Mouse (Mus musculus): ENCODE measurements at regions not wholly inside any gene's neighbourhood (a gene's known extent, or its start where the extent isn't known, plus 50 kb on each side); places are given as distances from the start of the nearest gene placed in this dataset.

GRCm38 (mm10) chr1:34642304-34642893 is 62.9 kb downstream of the Amer3 start:
- Histone ChIP-seq H3K4me1 (replicated peaks) (no peaks in the 10 kb centered on the region), H3K27ac (replicated peaks) (no peak overlapping the region), H3K36me3 (no peaks in the 10 kb centered on the region), H3K4me3 (no peak overlapping the region), H3K27me3 (no peaks in the 10 kb centered on the region), H3K9me3 (no peaks in the 10 kb centered on the region), H3K9ac (no peak overlapping the region), H3K4me2 (no peak overlapping the region)
- WGBS, result 36% methylated on average over 13 of the region's 13 CpGs
- ATAC-seq (ENCODE audit: low read depth), result peak; percentile 75

- Histone ChIP-seq H3K36me3 (no peaks in the 10 kb centered on the region), H3K9ac (no peak overlapping the region), H3K4me3 (no peak overlapping the region), H3K27me3 (no peaks in the 10 kb centered on the region), H3K9me3 (no peaks in the 10 kb centered on the region), H3K4me1 (replicated peaks) (no peaks in the 10 kb centered on the region), H3K27ac (replicated peaks) (no peak overlapping the region), H3K4me2 (no peak overlapping the region)
- WGBS, result 93% methylated on average over 10 of the region's 10 CpGs
- ATAC-seq (ENCODE audit: low read depth), result no peak
Measured at GRCm38 (mm10) chr1:34653963-34654644, 74.6 kb downstream of the Amer3 start.

GRCm38 (mm10) chr1:34657481-34657880 is 78.0 kb downstream of the Amer3 start:
- Histone ChIP-seq H3K9ac (no peak overlapping the region), H3K36me3 (no peaks in the 10 kb centered on the region), H3K27me3 (no peaks in the 10 kb centered on the region), H3K9me3 (no peaks in the 10 kb centered on the region), H3K27ac (replicated peaks) (no peak overlapping the region), H3K4me2 (no peak overlapping the region), H3K4me3 (no peak overlapping the region), H3K4me1 (replicated peaks) (no peaks in the 10 kb centered on the region)
- ATAC-seq (ENCODE audit: low read depth), result no peak

- Histone ChIP-seq H3K27me3 (no peaks in the 10 kb centered on the region), H3K27ac (replicated peaks) (peak overlapping the region; percentile 89), H3K36me3 (no peaks in the 10 kb centered on the region), H3K9me3 (no peaks in the 10 kb centered on the region), H3K4me3 (no peak overlapping the region), H3K4me1 (replicated peaks) (peaks cover 34% of the 10 kb centered on the region), H3K4me2 (peak overlapping the region; percentile 38; the same call in 1 of the 2 replicates), H3K9ac (no peak overlapping the region)
- WGBS, result 60% methylated on average over 4 of the region's 4 CpGs
- no peak for ATAC-seq (ENCODE audit: low read depth)
Measured at GRCm38 (mm10) chr1:34663875-34664547, 84.6 kb downstream of the Amer3 start.

GRCm38 (mm10) chr1:34664816-34665511 is 85.5 kb downstream of the Amer3 start:
- Histone ChIP-seq H3K9me3 (no peaks in the 10 kb centered on the region), H3K9ac (0 out of 2 replicates have a peak overlapping the region, but pooled peaks have one; percentile 8), H3K27me3 (no peaks in the 10 kb centered on the region), H3K4me3 (no peak overlapping the region), H3K4me2 (peak overlapping the region; percentile 38), H3K36me3 (no peaks in the 10 kb centered on the region), H3K27ac (replicated peaks) (peak overlapping the region; percentile 93), H3K4me1 (replicated peaks) (peaks cover 34% of the 10 kb centered on the region)
- WGBS, result 41% methylated on average over 11 of the region's 11 CpGs
- peak; percentile 83 for ATAC-seq (ENCODE audit: low read depth)

- 0 out of 2 replicates have a peak overlapping the region, but pooled peaks have one; percentile 8 for H3K9ac ChIP-seq
- H3K4me3 ChIP-seq, result no peak overlapping the region
- ATAC-seq (ENCODE audit: low read depth), result peak; percentile 21; the same call in 1 of the 2 replicates
Measured at GRCm38 (mm10) chr1:34665512-34665854, 86.0 kb downstream of the Amer3 start.

GRCm38 (mm10) chr1:34666226-34666662 is 86.8 kb downstream of the Amer3 start:
- Histone ChIP-seq H3K9me3 (no peaks in the 10 kb centered on the region), H3K27ac (replicated peaks) (peak overlapping the region; percentile 93), H3K4me1 (replicated peaks) (peaks cover 34% of the 10 kb centered on the region), H3K36me3 (no peaks in the 10 kb centered on the region), H3K9ac (0 out of 2 replicates have a peak overlapping the region, but pooled peaks have one; percentile 5), H3K4me3 (no peak overlapping the region), H3K4me2 (peak overlapping the region; percentile 21; the same call in 1 of the 2 replicates), H3K27me3 (no peaks in the 10 kb centered on the region)
- peak; percentile 86 for ATAC-seq (ENCODE audit: low read depth)
- 22% methylated on average over 13 of the region's 13 CpGs for WGBS

More at GRCm38 (mm10) chr1:34665512-34665854, 86.0 kb downstream of the Amer3 start:
- Histone ChIP-seq H3K9me3 (no peaks in the 10 kb centered on the region), H3K27me3 (no peaks in the 10 kb centered on the region), H3K36me3 (no peaks in the 10 kb centered on the region), H3K27ac (replicated peaks) (peak overlapping the region; percentile 93), H3K4me2 (0 out of 2 replicates have a peak overlapping the region, but pooled peaks have one; percentile 21), H3K4me1 (replicated peaks) (peaks cover 34% of the 10 kb centered on the region)
- 55% methylated on average over 5 of the region's 5 CpGs for WGBS

- peaks cover 40% of the 10 kb centered on the region for H3K4me1 ChIP-seq (replicated peaks)
- 56% methylated on average over 12 of the region's 12 CpGs for WGBS
- no peak overlapping the region; the same call in 1 of the 2 replicates for H3K9ac ChIP-seq
- no peak for ATAC-seq (ENCODE audit: low read depth)
- H3K4me2 ChIP-seq, result peak overlapping the region; percentile 93
- no peaks in the 10 kb centered on the region for H3K36me3 ChIP-seq
- H3K27me3 ChIP-seq, result peaks cover 42% of the 10 kb centered on the region
- peak overlapping the region; percentile 51; the same call in 1 of the 2 replicates for H3K4me3 ChIP-seq
- no peaks in the 10 kb centered on the region for H3K9me3 ChIP-seq
- H3K27ac ChIP-seq (replicated peaks), result no peak overlapping the region
Measured at GRCm38 (mm10) chr1:34677105-34677741, 97.8 kb downstream of the Amer3 start.

- H3K27ac ChIP-seq (replicated peaks), result peak overlapping the region; percentile 38; the same call in 1 of the 2 replicates
- ATAC-seq (ENCODE audit: low read depth), result peak; percentile 74
- peaks cover 46% of the 10 kb centered on the region for H3K4me1 ChIP-seq (replicated peaks)
- H3K4me2 ChIP-seq, result peak overlapping the region; percentile 93
- H3K36me3 ChIP-seq, result no peaks in the 10 kb centered on the region
- H3K9ac ChIP-seq, result peak overlapping the region; percentile 77
- peak overlapping the region; percentile 51 for H3K4me3 ChIP-seq
- H3K9me3 ChIP-seq, result no peaks in the 10 kb centered on the region
- H3K27me3 ChIP-seq, result peaks cover 42% of the 10 kb centered on the region
- under 1% methylated on average over 56 of the region's 56 CpGs for WGBS
Measured at GRCm38 (mm10) chr1:34677832-34678733, 98.6 kb downstream of the Amer3 start.

GRCm38 (mm10) chr1:34678734-34679068 is 99.2 kb downstream of the Amer3 start:
- peak overlapping the region; percentile 77 for H3K9ac ChIP-seq
- 0% methylated on average over 9 of the region's 9 CpGs for WGBS
- peaks cover 47% of the 10 kb centered on the region for H3K4me1 ChIP-seq (replicated peaks)
- H3K36me3 ChIP-seq, result no peaks in the 10 kb centered on the region
- peak; percentile 47; the same call in 1 of the 2 replicates for ATAC-seq (ENCODE audit: low read depth)
- H3K9me3 ChIP-seq, result no peaks in the 10 kb centered on the region
- H3K4me2 ChIP-seq, result peak overlapping the region; percentile 93
- H3K4me3 ChIP-seq, result peak overlapping the region; percentile 51
- no peak overlapping the region for H3K27ac ChIP-seq (replicated peaks)
- peaks cover 42% of the 10 kb centered on the region for H3K27me3 ChIP-seq

All from neural tube, embryonic 13.5 days (tissue).